Mouse (Mus musculus): ENCODE measurements around the gene Dctpp1.

DNA sequence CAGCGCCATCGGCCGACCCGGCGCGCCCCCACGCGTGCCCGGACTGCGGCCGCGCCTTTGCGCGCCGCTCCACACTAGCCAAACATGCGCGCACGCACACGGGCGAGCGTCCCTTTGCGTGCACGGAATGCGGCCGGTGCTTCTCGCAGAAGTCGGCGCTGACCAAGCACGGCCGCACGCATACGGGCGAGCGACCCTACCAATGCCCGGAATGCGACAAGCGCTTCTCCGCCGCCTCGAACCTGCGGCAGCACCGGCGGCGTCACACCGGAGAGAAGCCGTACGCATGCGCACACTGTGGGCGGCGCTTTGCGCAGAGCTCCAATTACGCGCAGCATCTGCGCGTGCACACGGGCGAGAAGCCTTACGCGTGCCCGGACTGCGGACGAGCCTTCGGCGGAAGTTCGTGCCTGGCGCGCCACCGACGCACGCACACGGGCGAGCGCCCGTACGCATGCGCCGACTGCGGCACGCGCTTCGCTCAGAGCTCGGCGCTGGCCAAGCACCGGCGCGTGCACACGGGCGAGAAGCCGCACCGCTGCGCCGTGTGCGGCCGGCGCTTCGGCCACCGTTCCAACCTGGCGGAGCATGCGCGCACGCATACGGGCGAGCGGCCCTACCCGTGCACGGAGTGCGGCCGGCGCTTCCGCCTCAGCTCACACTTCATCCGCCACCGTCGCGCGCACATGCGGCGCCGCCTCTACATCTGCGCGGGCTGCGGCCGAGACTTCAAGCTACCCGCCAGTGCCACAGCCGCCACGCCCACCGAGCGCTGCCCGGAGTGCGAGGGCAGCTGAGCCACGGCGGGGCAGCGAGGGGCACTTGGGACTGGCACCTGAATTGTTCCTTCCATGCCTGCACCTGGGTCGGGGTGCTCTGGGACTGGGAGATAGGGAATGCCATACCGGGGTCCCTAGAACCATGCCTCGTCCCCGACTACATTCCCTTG lies 6.4 kb downstream of the Dctpp1 start:
- TF ChIP-seq CTCF (IDR thresholded peaks at IDR 0.05; ENCODE audit: low read depth) (no peak), EP300 (IDR thresholded peaks at IDR 0.05; ENCODE audit: low read depth) (no peak)

Measured in liver, postnatal 0 days (tissue).